Mouse (Mus musculus) midbrain, embryonic 11.5 days (tissue): Measurements from ENCODE around the gene Kif22. TPM values are rescaled to one million over a fixed set of nuclear protein-coding genes. Genes with fewer than 3 reads are reported as not detected.
A peak's percentile ranks its signal among the peaks of the same experiment; 100 is the strongest.
"Not testable (repeated sequence)": the region's sequence is repeated elsewhere in the genome, so short reads cannot be mapped to it uniquely, and the experiment has no call there.

ENCODE experiments used
- ATAC-seq: fragments of 200-750 bp; cut with Nextera tagmentation; 2 replicates; pipeline ENCODE4 v1.8.0; 2017; ENCODE audit warnings: moderate TSS enrichment, moderate library complexity; ENCODE audit not compliant: low FRiP score
- DNase-seq: peaks from one replicate; pipeline ENCODE4 v3.0.0; 2015; ENCODE audit warnings: low spot score; ENCODE audit errors: missing footprints
- H3K27ac ChIP-seq: fragments of 300-500 bp; sonication (generic); 2 replicates; pipeline ENCODE4 v1.5.1; 2014; ENCODE audit warnings: low read depth, low read length
- H3K27me3 ChIP-seq: fragments of 300-500 bp; sonication (generic); 2 replicates; pipeline ENCODE4 v1.6.1; 2014; ENCODE audit warnings: mild to moderate bottlenecking, low read length, moderate library complexity, mixed read lengths; ENCODE audit not compliant: control insufficient read depth, insufficient read depth
- H3K36me3 ChIP-seq: fragments of 300-500 bp; sonication (generic); 2 replicates; pipeline ENCODE4 v1.6.1; 2014; ENCODE audit warnings: mild to moderate bottlenecking, low read length, moderate library complexity, mixed read lengths; ENCODE audit not compliant: control insufficient read depth, insufficient read depth
- H3K4me1 ChIP-seq: fragments of 300-500 bp; sonication (generic); 2 replicates; pipeline ENCODE4 v1.6.1; 2014; ENCODE audit warnings: low read length; ENCODE audit not compliant: control insufficient read depth, insufficient read depth
- H3K4me2 ChIP-seq: fragments of 300-500 bp; sonication (generic); 2 replicates; pipeline ENCODE4 v1.6.1; 2014; ENCODE audit warnings: mild to moderate bottlenecking, moderate library complexity
- H3K4me3 ChIP-seq: fragments of 300-500 bp; sonication (generic); 2 replicates; pipeline ENCODE4 v1.5.1; 2014; ENCODE audit warnings: low read depth, low read length
- H3K9ac ChIP-seq: fragments of 300-500 bp; sonication (generic); 2 replicates; pipeline ENCODE4 v1.6.1; 2014; ENCODE audit warnings: low read length
- H3K9me3 ChIP-seq: fragments of 300-500 bp; sonication (generic); 2 replicates; pipeline ENCODE4 v1.6.1; 2016; ENCODE audit warnings: low read length; ENCODE audit not compliant: control insufficient read depth
- WGBS: fragments of 180-500 bp; shearing (Covaris S2); extraction: QIAGEN DNeasy Blood & Tissue Kit; methylation state at CpG from one replicate; pipeline ENCODE4 v1.1.7; 2014; 5-methylcytosine and 5-hydroxymethylcytosine counted together
- polyA plus RNA-seq: library from polyadenylated mRNA; unstranded; fragments of >200 nt; fragmentation: Nextera tagmentation; extraction: Ambion mirVana; gene quantifications from 2 replicates; pipeline ENCODE4 v1.2.1, GENCODE M21; 2014

Gene Kif22
- polyA plus RNA-seq = 178 and 195 TPM in 2 replicates

DNA sequence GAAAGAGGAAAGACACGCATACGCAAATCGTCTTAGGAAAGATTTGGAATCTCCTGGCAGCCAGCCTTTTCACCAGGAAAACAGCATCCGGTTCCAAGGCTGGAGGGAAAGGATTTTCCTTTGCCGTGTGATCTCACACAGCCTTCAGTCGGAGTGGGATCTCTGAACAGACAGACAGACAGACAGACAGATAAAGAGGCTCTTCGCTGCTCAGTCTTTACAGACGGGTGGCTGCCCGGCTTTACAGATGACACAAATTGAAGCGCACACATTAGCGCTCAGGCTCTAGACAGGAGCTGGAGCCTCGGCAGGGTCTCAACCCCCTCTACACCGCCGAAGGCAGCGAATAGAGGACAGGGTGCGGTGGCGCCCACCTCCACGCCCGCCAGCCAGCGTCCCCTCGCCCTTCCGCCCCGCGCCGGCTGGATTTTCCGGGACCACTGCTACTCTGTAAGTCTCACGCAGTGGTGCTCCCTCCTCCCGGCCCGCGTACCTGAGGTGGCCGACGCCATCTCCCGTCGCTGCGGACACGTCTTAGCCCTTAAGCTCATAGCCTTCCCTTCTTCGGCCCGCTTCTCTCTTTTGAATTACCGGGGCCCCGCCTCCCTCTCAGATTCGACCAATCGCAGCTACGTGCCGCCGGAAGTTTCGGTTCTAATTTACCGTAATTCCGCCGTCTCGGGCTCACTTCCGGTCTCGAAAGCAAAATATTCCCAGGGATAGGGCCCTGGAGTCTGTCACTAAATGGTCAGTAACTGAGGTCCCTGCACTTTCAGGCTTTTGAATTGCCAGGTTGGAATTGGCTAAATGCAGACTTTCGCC lies at the start of gene Kif22:
TSS of gene Kif22 (minus strand) at position 621 of the 822 bp plus-strand sequence.
- ATAC-seq = peak; percentile 82
- WGBS = under 1% methylated on average over 53 of the region's 53 CpGs
- no peaks in the 10 kb centered on the region for H3K9me3 ChIP-seq
- H3K27ac ChIP-seq = no peak within 1 kb of the TSS; the same call in 1 of the 2 replicates
- H3K4me1 ChIP-seq = peaks cover 11% of the 10 kb centered on the region
- H3K4me3 ChIP-seq = peak within 1 kb of the TSS; percentile 95
- peak; percentile 98 for DNase-seq
- H3K27me3 ChIP-seq = no peaks in the 10 kb centered on the region
- no peaks in the 10 kb centered on the region; the same call in 1 of the 2 replicates for H3K36me3 ChIP-seq
- peak within 1 kb of the TSS; percentile 93 for H3K9ac ChIP-seq
- peak within 1 kb of the TSS; percentile 84 for H3K4me2 ChIP-seq

DNA sequence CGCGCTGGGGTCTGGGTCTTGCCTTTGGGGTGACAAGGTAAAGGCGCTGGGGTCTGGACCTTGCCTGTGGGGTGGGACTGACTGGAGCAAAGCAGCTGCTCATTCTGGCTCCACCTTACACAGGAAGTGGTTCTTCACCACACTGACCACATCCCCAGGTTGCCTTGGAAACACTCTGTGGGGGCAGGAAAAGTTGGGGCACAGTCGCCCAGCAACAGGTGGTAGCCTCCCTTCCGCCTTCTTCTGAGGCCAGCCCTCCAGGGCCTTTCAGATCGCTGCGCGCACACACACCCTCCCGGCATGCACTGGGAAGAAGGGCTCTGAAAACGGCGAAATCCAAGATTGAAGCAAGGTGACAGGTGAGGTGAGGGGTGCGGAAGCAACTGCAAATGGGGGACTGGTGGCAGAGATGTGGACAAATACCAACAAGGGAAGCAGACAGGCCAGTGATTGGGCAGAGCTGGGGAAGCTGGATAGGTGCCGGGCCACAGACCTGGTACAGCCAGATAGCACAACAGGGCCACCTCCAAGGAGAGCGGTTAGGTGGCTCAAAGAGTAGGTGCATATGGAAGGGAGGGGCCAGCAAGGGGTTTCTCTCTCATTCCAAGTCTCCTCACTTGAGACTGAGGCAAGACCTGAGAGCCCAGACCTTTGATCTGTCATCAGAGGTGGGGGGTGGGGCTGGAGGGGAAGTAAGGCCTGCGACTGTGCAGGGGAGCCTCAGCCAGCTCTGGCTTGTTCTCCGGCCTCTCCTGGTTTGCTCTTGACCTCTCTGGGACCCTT lies 49.0 kb upstream of the Kif22 start, which contains the start of gene AI467606:
TSS of gene AI467606 (plus strand) at position 246 of the 783 bp plus-strand sequence.
- Histone ChIP-seq H3K4me3 (no peak within 1 kb of the TSS), H3K27me3 (no peaks in the 10 kb centered on the region), H3K4me1 (peaks cover 6% of the 10 kb centered on the region; the same call in 1 of the 2 replicates), H3K36me3 (no peaks in the 10 kb centered on the region), H3K9me3 (no peaks in the 10 kb centered on the region), H3K9ac (peak within 1 kb of the TSS; percentile 24; the same call in 1 of the 2 replicates), H3K4me2 (no peak within 1 kb of the TSS), H3K27ac (no peak within 1 kb of the TSS)
- DNase-seq (no peak), ATAC-seq (no peak)
- WGBS = 73% methylated on average over 16 of the region's 16 CpGs

DNA sequence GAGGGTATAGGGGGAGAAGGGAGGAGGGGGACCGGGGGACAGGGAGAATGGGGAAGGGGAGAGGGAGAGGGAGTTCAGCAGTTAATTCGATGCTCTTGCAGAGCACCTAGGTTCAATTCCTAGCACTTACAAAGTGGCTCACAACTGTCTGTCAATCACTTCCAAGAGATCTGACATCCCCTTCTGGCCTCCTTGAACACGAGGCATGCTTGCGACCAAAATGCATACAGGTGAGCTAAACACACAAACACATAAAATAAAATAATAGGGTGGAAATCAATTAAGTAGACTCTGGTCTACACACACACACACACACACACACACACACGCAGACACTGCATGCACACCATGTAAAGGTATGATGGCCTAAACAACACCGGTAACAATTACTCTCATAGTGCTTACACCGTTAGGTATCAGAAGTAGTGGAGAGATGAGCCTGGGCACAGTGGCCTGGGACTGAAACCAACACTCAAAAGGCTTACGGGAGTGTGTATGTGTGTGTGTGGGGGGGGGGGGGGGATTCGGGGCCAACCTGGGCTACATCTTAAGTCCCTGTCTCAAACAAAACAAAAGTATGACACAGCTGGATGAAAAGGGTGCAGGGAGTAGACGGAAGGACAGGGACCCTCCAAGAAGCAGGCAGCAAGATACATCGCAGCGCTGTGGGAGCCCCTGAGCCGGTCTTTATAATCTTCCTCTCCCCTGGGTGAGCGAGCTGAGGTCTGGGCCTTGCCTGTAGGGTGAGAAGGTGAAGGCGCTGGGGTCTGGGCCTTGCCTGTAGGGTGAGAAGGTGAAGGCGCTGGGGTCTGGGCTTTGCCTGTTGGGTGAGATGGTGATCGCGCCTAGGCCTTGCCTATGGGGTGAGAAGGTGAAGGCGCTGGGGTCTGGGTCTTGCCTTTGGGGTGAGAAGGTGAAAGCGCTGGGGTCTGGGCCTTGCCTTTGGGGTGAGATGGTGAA lies 48.2 kb upstream of the Kif22 start:
- 86% methylated on average over 20 of the region's 20 CpGs for WGBS
- Histone ChIP-seq H3K9me3 (no peaks in the 10 kb centered on the region), H3K4me1 (peaks cover 6% of the 10 kb centered on the region; the same call in 1 of the 2 replicates), H3K4me2 (no peak overlapping the region), H3K27me3 (no peaks in the 10 kb centered on the region), H3K27ac (no peak overlapping the region), H3K4me3 (no peak overlapping the region), H3K36me3 (no peaks in the 10 kb centered on the region), H3K9ac (no peak overlapping the region)
- DNase-seq (no peak), ATAC-seq (no peak)

DNA sequence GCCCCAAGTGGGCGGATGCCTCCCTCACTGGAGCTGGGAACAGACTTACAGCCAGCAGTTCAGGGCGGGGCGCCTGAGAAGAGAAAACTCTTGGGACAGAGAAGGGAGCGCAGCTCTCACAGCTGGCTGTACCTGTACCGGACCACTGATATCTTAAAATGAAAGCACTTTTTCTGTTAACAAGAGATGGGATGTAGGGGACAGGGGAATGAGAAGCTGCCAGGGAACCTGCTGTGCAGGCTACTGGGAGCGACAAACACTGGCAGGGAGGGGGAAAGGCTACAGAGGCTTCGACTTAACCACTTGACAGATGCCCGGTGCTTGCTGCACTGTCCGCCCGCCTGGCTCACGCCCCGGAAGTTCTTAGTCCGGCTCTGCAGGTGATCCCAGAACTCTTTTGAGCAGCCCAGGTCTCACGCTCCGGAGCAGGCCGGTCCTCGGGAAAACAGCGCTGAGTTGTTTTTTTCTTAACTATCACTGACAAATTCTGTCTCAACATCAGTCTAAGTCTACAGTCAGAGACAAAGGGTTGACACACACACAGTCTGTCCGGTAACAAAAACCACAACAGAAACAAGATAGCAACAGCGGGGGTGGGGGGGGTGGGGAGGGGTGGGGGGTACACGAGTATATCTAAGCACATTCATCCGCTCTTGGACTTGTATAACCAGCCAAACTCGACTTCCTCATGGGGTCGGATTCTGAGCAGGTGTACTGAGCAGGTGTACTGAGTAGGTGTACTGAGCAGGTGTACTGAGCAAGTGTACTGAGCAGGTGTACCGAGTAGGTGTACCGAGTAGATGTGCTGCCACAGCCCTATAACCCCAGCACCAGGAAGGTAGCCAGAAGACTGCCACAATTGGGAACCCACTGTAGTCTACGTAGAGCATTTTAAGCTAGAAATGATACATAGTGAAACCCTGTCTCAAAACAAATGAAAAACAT lies 46.9 kb upstream of the Kif22 start:
- peaks cover 6% of the 10 kb centered on the region; the same call in 1 of the 2 replicates for H3K4me1 ChIP-seq
- peak overlapping the region; percentile 38 for H3K4me2 ChIP-seq
- ATAC-seq (no peak), DNase-seq (no peak)
- no peak overlapping the region for H3K4me3 ChIP-seq
- H3K9ac ChIP-seq = peak overlapping the region; percentile 52
- H3K9me3 ChIP-seq = no peaks in the 10 kb centered on the region
- no peaks in the 10 kb centered on the region for H3K27me3 ChIP-seq
- H3K27ac ChIP-seq = no peak overlapping the region
- H3K36me3 ChIP-seq = no peaks in the 10 kb centered on the region
- 23% methylated on average over 27 of the region's 27 CpGs for WGBS

DNA sequence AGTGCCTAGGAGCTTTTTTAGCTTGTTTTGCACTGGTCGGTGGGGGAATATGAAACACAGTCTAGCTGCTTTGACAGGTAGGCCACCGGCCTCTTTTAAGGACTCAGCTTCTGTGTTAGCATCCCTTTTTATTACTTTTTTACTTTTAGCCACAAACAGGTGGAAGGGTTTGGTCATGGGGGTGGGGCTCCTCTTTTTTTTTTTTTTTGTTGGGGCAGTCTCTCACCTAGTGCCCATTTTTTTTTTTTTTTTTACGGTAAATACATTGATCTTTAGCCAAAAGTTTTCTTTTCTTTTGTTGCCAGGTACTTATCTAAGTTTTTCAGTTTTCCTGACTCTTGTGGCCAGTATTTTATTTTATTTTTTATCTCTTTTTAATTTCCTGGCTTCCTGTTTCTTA lies 45.8 kb upstream of the Kif22 start:
- H3K27ac ChIP-seq = no peak overlapping the region
- H3K27me3 ChIP-seq = no peaks in the 10 kb centered on the region
- no peak overlapping the region for H3K4me3 ChIP-seq
- no peaks in the 10 kb centered on the region for H3K36me3 ChIP-seq
- WGBS = 89% methylated on average over 3 of the region's 3 CpGs
- DNase-seq (no peak), ATAC-seq (no peak)
- H3K9me3 ChIP-seq = no peaks in the 10 kb centered on the region
- peaks cover 6% of the 10 kb centered on the region; the same call in 1 of the 2 replicates for H3K4me1 ChIP-seq
- no peak overlapping the region for H3K9ac ChIP-seq
- no peak overlapping the region for H3K4me2 ChIP-seq

DNA sequence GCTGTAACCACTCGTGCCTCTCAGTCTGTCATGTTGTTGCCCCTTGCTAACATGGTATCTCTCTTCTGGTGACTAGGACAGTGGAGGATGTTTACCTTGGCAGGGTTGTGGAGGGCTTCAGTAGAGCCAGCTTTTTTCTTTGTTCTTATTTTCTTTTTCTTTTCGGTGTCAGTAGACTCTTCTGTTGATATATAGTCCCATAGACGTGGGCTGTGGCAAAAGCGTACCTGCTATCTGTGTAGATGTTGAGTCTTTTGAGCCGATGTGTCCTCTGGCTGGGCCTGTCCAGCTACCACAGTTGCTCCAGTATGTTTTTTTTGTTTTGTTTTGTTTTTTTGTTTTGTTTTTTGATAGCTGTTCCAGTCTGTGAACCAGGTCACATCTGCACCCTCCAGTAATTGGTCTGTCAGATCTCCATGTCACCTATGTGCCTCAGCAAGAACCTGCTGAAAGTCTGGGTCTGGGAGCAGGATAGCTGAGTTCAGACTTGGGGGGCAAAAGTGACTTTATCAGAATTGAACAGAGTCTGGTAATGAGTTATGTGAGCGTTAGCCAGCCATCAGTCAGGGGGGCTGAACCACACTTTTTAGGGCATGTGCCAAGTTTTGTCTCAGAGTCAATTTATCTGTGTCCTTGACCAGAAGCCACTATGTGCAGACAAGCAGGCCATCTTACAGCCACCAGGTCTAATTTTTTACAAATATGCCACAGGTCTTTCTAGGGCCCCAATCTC lies 45.2 kb upstream of the Kif22 start, which contains the start of gene Zg16:
TSS of gene Zg16 (minus strand) at position 51 of the 733 bp plus-strand sequence.
- not testable (repeated sequence) for H3K27me3 ChIP-seq, H3K27ac ChIP-seq, DNase-seq, H3K4me3 ChIP-seq, H3K36me3 ChIP-seq, H3K4me1 ChIP-seq, H3K9me3 ChIP-seq, H3K4me2 ChIP-seq, H3K9ac ChIP-seq, ATAC-seq
- WGBS = 88% methylated on average over 6 of the region's 6 CpGs

DNA sequence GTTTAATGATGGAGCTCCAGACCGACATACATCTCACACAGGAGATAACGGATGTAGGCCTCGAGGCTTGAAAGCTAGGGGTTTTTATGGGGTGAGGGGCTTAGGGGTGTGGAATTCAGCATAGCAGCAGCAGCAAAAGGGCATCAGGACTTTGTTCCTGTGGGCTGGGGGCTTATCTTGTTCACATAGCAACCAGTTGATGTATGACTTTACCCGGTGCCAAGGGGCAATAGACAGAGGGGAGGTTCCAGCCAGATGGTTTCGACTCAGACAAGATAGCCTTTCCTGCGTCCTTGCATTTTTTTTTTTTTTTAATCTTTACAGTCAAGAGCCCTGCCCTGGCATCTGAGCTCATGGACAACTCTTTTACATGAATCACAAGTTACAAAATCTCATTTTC lies 43.5 kb upstream of the Kif22 start:
- not testable (repeated sequence) for H3K9ac ChIP-seq, H3K4me2 ChIP-seq, H3K27me3 ChIP-seq, H3K4me3 ChIP-seq, H3K9me3 ChIP-seq, DNase-seq, H3K36me3 ChIP-seq, ATAC-seq, H3K4me1 ChIP-seq, H3K27ac ChIP-seq
- WGBS = 89% methylated on average over 6 of the region's 6 CpGs
